Mouse (Mus musculus) kidney, postnatal 10 days (tissue): ENCODE results near the gene Cox17.

Experiments
- DNase-seq: peaks from one replicate; pipeline ENCODE4 v3.0.0; 2021; ENCODE audit warnings: mixed read lengths

Cox17 gene

DNA sequence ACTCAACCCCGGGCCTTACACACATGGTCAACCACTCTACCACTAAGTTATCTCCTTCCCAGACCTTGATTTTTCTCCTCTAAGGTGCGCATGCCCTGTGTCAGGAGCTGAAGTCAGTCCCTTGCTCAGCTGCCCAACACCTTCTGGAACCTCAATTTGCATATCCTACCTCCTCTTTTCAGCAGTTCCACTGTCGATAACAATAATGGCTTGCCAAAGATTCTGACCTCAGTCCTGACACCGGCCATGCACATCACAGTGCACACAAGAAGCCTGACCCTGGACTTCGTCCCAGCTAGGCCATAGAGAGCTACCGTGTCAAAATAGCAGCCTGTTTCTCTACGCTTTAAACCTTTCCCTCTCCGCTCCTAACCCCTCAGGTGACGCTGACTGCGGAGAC is 26.6 kb downstream of the Cox17 start:
- no peak for DNase-seq

DNA sequence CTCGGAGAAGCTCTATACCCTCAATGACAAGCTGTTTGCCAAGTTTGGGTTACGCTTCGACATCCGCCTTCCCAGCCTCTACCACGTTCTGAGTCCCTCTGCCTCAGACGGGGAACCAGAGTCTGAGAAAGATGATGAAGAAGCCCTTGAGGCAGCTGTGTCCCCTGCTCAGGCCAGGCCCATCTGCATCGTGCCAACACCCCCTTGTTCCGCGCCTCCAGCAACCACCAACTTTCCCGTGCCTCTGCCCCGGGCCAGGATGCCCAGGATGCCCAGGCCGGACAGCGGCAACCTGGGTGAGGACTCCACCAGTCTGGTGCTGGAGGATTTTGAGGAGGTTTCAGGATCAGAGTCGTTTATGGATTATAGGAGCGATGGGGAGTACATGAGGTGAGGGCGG is 27.1 kb downstream of the Cox17 start:
- no peak for DNase-seq

DNA sequence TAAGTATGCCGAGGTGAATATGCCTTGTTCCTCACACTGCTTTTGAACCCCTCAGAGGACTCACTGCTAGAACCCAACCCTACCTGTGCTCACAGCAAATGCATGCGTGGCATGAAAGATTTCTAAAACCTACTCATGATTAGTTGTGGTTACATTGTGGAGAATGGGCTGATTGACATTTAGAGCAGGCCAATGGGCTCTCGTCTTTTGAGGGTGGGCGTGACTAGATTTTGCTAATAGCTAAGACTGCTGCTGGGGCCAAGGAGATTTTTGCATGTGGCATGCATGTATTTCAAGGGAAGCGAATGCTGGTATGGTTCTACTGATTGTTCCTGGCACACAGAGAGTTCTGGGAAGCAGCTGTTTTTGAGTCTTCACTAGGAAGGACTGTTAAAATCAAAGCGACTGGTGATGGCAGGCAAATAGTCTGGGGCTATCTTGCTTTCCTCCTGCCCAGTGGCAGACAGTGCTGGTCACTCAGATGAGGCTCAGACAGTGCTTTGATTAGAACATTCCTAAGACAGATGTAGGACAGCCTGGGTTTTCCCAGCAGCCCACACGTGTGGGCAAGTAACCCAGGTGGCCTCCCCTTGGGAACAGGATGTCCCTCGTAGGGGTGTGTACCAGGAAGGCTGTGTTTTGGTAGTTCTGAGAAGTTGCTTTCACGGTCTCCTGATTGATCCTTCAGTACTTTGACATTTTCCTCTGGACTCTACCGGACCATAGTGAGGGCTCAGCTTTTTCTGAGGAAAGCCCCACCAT is 27.8 kb downstream of the Cox17 start:
- no peak for DNase-seq

DNA sequence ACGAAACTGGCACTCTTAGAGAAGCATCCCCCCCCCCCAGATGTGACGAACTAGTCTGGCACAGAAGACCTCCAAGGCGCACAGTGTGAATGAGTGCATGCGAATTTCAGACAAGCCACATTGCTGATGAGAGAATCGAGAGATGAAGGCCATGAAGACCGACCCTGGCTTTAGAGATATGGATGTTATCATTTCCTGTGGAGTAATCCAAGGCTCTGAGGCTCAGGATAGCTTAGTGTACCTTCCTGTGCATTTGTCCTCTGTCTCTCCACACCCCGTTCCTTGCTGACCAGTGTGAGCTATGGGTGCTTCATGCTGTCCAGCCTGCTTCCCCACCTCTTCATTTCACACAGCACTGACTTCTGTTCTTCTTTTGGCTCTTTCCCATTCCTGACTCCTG is 28.4 kb downstream of the Cox17 start:
- no peak for DNase-seq

DNA sequence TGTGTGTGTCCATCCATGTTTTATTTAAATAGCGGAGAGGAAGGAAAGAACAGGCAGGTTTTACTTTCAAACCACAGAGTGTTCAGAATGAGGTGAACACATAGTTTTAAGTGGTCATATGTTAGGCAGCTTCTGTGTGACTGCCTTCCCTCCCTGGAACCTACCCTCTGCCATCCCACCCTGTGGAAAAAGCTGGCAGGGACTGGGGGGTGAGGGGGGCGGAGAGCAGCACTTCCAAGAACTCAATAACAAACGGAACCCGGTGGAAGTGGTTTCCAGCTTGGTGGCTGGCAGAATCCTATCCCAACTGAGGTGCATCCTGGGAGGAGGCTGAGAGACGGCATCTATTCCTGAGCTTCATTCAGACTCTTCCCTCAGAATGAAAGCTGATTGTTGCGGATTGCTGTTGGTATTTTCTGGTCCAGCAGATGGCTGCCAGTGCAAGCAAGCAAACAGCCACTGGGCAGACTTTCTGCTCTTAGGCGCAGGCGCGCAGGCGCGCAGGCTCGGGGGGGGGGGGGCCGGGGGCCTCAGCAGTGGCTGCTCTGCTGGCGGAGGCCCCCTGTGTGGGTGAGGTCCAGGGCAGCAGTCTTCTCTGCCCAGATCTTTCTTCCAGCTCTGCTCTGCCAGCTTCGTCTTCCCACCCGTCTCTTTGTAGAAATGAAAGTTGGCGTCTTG is 29.5 kb downstream of the Cox17 start:
- DNase-seq = peak; percentile 65

DNA sequence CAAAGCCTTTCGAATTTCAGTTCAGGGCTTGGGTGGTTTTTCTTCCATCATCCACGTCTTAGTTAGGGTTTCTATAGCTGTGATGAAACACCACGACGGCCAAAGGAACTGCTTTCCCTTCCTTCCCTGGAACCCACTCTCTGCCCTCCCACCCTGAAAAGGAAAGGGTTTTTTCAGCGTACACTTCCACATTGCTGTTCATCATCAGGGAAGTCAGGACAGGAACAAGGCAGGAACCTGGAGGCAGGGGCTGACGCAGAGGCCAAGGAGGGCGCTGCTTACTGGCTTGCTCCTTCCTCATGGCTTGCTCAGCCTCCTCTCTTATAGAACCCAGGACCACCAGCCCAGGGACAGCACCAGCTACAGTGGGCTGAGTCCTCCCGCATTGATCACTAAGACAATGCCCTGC is 30.1 kb downstream of the Cox17 start:
- peak; percentile 27 for DNase-seq

DNA sequence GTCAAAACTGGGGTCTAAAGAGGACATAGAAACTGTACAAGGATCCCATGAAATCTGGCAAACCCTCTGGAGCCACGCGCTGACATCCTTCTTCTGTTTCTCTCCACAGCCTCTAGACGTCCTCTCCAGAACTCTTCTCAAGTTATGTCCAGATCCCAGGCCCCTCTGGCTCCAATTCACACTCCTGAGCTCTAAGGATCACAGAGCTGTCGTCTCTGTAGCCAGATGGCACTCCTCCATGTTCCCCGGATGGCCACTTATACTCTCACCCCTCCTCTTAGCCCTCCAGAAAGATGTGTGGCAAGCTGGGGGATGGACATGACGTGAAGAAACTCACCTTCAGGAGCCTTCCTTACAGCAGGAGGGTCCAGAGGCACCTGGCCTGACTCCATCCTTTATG is 30.8 kb downstream of the Cox17 start:
- DNase-seq = no peak

DNA sequence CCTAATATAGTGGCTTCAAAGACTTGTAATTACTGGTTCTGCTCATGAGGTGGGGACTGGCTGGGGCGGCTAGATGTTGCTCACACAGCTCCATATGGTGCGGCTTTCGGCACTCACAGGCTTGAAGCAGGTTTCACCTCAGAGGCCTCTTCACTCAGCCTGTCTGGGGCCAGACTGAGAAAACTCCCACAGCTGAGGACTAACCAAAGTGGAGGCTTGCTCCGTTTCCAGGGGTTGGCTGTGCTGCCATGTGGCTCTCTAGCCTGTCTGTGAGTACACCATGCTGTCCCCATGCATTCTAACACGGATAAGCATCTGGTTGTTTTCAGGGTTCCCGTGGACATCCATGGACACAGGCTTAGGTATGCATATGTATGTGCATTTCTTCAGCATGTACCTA is 31.8 kb downstream of the Cox17 start:
- no peak for DNase-seq

DNA sequence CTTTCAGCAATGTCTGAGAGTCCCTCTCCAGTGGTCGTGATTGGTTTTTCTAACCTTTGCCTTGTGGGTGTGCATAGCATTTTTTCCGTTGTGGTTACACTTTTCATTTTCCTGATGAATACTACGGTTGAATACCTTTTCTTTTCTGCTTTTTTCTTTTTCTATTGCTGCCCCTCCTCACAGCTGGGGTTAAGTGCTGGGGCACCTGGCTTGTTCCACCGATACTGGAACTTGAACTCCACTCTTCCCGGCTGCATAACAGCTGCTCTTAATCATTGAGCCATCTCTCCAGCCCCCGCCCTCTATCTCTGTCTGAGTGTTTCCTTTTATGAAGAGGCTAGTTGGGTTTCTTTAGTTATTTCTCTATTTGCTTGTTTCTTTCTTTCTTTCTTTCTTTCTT is 32.3 kb downstream of the Cox17 start:
- no peak for DNase-seq

DNA sequence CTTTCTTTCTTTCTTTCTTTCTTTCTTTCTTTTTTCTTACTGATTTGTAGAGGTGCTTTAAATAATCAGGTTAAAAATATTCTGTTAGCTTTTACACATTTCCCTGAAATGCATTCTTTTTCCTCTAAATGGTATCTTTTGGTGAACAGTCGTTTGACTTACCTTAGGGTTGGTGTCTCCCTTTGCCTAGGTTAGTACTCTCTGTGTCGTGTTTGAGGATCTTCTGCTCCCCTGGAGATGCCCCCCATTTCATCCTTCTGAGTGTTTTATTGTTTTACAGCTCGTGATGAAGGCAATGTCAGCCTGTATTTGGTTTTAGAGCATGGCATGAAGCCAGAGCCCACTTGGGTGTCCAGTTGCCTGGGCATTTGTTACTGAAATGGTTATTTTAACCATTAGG is 32.7 kb downstream of the Cox17 start:
- DNase-seq = no peak

DNA sequence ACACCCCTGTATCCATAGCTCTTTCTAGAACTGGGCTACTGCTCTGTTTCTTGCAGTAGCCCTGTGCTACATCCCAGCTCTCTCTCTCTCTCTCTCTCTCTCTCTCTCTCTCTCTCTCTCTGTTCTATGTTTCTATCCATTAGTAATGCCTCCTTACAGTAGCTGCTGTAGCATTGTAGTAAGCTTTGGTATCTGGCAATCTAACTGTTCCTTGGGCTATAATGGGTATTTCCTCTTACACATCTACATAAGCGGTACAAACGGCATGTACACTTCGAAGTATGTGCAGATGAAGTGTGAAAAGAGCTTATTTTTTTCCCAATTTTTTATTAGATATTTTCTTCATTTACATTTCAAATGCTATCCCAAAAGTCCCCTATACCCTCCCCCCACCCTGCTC is 33.1 kb downstream of the Cox17 start:
- DNase-seq = no peak

DNA sequence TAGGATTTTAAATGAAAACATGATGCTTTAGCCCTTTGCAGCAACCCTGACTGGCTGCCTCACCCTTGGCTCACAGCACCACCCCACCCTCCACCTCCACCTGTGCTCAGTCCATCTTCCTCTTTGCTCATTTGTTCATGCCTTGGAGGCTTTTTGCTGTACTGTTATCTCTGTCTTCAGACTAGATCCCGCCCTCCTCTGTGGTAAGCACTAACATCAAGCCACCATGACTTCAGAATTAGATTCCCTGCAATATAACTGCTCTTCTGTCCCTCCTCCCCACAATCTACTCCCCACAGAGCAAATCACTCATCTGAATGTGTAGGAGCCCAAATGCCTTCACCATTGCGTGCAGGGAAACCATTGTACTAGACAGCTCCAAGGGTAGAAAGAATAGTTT is 36.9 kb downstream of the Cox17 start:
- no peak for DNase-seq

DNA sequence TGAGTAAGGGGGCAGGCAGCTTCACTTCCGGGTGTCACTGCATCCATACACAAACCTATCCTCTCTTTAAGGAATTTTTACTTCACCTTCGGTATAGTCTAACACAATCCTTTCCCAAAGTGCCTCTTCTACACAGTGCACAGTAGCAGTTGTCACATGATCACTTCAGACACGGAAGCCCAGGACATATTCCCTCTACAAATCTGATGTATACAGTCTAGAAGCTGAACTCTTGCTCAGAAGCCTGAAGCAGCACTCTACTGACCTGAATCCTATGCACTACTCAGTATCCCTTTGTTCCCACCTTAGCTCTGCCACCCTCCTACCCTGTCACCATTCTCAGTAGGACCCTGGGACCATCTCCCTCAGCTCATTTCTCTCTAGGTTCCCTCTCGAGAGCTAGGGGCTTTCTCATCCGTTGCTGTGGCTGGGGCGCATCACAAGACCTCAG is 38.4 kb downstream of the Cox17 start:
- no peak for DNase-seq

DNA sequence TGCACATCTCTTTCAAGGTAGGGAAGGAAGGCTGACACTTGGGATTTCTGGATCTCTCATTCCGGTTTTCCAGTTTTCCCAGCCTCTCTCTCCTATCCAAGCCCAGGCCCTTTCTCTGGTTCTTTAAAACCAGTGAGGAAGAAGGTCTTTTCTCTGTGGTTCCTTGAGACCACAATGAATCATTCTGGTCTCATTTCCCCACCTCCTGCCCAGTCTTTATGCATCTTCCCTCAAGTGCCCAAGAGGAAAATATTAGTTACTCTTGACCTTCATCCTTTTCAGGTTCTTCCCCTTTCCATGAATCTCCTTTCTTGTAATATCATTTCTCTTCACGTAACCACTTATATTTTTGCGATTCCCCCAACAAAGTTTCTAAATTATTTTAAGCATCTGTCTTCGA is 38.9 kb downstream of the Cox17 start:
- no peak for DNase-seq

DNA sequence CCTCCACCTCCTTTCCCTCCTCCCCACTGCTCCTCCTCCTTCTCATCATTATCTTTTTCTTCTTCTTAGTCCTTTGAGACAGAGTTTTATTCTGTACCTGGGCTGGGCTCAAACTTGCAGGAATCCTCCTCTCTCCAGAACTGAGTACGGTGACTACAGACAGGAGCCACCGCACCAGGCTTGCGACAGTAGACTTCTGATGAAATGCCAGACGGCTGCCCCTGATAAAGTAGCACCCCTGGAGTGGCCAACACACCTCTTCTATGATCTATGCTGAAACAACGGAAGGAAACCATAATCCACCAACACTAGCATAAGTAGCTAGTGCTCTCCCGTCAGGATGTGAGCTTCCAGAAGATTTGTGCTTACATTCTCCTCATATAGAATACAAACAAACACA is 40.6 kb downstream of the Cox17 start:
- DNase-seq = no peak

DNA sequence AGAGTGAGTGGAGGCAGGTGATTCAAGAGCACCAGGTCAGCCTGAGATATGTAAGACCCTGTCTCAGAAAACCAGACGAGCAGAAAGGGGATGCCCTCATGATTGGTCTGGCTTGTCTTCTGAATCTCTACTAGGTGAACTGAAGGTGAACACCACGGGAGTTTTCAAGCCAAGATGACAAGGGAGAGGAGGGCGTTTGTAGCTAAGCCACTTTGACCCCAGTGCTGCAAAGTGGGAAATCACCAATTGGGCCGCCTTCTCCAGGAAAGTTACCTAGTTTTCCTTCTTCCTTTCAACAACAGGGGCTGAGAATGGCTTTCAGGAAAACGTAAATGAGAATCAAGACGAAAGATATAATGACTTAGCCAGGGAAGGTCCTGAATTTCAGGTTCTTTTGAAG is 42.0 kb downstream of the Cox17 start:
- no peak for DNase-seq

DNA sequence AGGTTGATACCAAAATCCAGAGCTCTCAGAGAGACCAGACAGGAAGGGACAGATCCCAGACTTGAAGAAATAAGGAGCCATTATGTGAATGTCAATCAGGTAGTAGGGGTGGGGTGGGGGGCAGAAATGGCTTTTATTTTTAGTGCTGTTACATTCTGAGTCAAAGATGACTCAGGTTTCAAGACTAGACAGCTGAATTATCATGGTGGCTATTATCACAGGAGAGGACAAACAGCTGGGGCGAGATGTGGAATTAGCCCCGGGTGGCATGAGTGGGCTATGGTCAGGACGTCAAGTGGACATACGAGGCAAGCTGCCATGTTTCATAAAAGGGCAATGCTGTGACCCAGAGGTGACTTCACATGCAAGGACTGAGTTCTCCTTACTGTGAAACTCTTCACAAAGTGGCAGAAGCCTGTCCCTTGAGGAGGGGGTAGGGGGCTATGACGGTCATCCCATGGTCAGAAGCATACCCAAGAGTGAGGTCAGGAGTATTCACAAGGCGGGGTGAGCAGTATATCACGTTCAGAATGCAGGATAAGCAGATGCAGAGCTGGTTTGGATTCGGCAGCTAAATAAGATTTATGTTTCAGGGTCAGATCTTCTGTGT is 42.6 kb downstream of the Cox17 start:
- DNase-seq = no peak

DNA sequence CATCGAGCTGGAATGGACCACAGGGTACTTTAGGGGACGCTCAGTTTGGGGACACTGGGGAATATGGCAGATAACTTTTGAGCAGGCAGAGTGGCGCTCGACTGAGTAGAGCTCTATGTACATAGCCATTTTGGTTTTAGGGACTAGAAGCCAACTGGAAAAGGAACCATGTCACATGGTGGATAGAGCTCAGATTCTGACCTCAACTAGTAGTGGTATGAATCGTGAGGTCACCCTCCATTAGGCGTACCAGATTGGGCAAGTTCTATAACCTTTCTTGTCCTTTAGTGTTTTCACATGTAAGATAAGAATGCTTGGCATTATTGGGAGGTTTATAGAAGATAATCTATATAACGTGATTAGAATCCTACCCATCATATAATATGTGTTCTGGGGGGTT is 43.5 kb downstream of the Cox17 start:
- no peak for DNase-seq

DNA sequence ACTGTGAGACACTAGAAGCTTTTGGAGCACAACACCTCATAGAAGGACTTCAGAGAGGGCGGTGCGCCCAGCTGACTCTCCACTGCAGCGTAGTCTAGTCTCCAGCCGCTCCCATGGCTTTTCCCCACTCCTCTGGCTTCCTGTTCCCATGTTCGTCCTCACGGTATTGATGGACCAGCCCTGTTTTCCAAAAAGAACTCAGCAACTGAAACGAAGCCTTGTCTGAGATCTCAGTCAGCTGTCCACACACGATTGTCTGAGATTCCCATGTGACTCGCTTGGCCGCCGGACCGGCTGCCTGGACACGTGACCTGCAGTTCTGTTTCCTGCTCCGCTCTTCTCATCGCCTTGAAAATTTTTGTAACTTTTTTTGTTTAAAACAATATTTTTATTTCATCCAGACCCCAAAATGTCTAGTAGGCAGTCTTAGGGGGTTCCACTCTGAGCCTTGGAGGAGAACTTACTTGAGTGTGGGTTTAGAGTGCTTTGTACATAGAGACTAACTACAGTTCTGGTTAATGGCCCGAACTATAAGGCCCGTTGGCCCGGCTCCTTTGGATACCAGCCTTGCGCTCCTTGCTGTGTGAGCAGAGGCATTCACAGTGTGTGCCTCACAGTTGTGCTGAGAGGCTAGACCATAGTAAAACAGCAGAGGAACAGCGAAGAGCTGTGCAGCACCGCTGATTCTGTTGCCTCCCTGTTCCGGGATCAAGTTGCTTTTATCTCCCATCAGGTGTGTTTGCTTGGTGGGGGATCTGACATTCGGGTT is 45.5 kb downstream of the Cox17 start:
- peak; percentile 72 for DNase-seq

DNA sequence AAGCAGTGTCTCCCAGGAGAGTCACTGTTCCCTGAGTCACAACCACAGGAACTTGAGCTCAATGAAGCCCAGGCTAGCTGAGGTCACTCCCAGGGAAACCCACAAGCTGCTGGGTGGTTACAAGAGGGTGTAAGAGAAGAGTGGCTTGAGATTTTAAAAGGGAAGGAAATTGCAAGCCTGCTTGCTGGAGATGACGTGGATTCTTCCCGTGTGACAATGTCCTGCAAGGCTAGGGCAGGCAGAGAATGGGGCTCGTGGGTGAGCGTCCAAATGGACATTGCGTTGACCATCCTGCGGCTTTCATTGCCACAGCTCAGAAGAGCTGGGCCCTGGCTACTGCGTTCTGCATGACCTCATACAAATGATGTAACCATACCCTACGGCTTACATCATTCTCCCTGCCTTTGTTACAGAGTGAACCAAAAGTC is 47.4 kb downstream of the Cox17 start:
- no peak for DNase-seq

DNA sequence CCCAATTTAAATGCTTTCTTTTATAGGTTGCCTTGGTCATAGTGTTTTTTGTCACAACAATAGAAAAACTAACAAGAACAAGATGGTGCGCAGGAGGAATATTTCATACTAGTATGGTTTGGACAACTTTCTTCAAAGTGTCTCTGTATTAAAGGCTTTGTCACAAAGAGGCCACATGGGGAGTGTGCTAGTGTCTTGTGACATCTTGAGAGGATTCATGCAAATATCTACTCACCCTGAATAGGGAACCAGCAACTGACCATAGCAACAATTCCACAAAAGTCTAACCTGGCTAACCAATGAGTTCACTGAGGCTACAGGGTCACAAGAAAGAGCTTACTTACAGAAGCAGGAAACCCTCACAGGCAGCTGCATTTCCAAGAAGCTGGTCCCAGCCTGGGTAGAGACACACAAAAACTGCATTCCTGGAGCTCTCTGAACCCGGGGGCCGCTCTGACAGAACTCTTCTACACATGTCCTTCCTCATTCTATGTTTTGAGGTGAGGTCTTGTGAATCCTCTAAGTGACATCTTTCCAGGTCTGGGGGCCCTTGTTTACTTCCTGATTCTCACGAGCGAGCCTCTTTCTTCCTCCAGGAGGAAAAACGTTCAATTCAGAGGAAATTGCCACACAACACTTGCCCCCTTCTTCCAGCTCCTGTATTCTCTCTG is 48.4 kb downstream of the Cox17 start:
- DNase-seq = no peak

DNA sequence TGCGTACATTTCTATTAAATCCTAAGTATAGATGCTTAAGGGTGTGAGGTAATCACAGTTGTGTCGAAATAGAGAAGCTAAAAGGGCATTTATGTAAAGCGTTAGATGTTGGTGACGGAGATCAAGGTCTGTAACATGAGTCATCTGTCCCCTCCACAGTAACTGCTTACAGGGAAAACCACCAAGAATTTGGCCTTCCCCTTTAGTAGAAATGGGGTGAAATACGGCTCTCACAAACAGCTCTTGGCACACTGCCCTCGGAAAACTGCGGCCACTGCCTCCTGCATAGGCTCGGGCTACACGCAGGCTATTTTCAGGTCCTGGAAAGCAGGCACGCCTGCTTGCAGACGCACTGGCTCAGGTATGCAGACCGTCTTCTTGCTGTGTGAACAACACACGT is 49.4 kb downstream of the Cox17 start:
- DNase-seq = peak; percentile 85

DNA sequence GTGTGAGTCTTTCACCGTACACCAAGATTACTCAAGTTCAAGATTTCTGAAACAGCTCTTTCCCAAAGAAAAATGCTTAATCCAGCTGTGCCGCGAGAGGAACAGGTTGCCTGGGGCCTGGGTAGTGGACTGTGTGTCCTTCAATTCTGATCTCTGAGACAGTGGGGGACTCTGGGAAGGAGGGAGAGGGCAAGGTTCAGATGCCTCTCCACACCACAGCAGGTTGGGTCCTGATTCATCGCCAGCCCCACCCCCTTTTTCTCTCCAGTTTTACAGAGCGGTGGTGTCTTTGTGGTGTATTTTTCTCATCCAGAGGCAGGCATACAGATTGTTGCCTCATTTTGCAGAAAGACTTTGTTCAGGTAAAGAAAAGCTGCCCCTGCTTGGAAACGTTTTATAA is 51.5 kb downstream of the Cox17 start:
- peak; percentile 64 for DNase-seq
